Mouse (Mus musculus): ENCODE results near the gene Tln1. TPM values are rescaled to one million over a fixed set of nuclear protein-coding genes. Genes with fewer than 3 reads are reported as not detected.
"Not testable (repeated sequence)": the region's sequence is repeated elsewhere in the genome, so short reads cannot be mapped to it uniquely, and the experiment has no call there.

The Tln1 gene
- polyA plus RNA-seq, 1 experiment from 2014 or later: 73.9 TPM

- Histone ChIP-seq H3K27ac (no peak overlapping the region), H3K36me3 (peaks cover 11% of the 10 kb centered on the region; the same call in 1 of the 2 replicates), H3K9ac (peak overlapping the region; percentile 58; the same call in 1 of the 2 replicates), H3K9me3 (no peaks in the 10 kb centered on the region), H3K27me3 (no peaks in the 10 kb centered on the region), H3K4me3 (peak overlapping the region; percentile 56), H3K4me1 (peaks cover 27% of the 10 kb centered on the region), H3K4me2 (replicated peaks) (peak overlapping the region; percentile 59)
- ATAC-seq (ENCODE audit: insufficient number of reproducible peaks, insufficient read depth, low FRiP score, low TSS enrichment): no peak
- WGBS: 18% methylated on average over 8 of the region's 8 CpGs
These were observed 63.5 kb downstream of the Tln1 start for GRCm38 (mm10) chr4:43498983-43499382.

- Histone ChIP-seq H3K9me3 (no peaks in the 10 kb centered on the region), H3K4me2 (replicated peaks) (peak overlapping the region; percentile 59), H3K36me3 (peaks cover 11% of the 10 kb centered on the region; the same call in 1 of the 2 replicates), H3K4me1 (peaks cover 27% of the 10 kb centered on the region), H3K9ac (0 out of 2 replicates have a peak overlapping the region, but pooled peaks have one; percentile 20), H3K27ac (no peak overlapping the region), H3K4me3 (peak overlapping the region; percentile 56), H3K27me3 (no peaks in the 10 kb centered on the region)
- no peak for ATAC-seq (ENCODE audit: insufficient number of reproducible peaks, insufficient read depth, low FRiP score, low TSS enrichment)
- WGBS: 77% methylated on average over 4 of the region's 4 CpGs
These were observed 64.5 kb downstream of the Tln1 start for GRCm38 (mm10) chr4:43497946-43498345.

- no peak overlapping the region for H3K9ac ChIP-seq
- no peaks in the 10 kb centered on the region for H3K9me3 ChIP-seq
- no peak overlapping the region for H3K27ac ChIP-seq
- peaks cover 11% of the 10 kb centered on the region; the same call in 1 of the 2 replicates for H3K36me3 ChIP-seq
- WGBS: 93% methylated on average over 8 of the region's 8 CpGs
- ATAC-seq (ENCODE audit: insufficient number of reproducible peaks, insufficient read depth, low FRiP score, low TSS enrichment): no peak
- H3K27me3 ChIP-seq: no peaks in the 10 kb centered on the region
- no peak overlapping the region for H3K4me3 ChIP-seq
- peaks cover 27% of the 10 kb centered on the region for H3K4me1 ChIP-seq
- H3K4me2 ChIP-seq (replicated peaks): peak overlapping the region; percentile 59
These were observed 65.1 kb downstream of the Tln1 start for GRCm38 (mm10) chr4:43497405-43497804.

- Histone ChIP-seq H3K9me3 (no peaks in the 10 kb centered on the region), H3K4me2 (replicated peaks) (no peak overlapping the region), H3K4me1 (peaks cover 27% of the 10 kb centered on the region), H3K27ac (no peak overlapping the region), H3K27me3 (no peaks in the 10 kb centered on the region), H3K4me3 (no peak overlapping the region), H3K9ac (no peak overlapping the region), H3K36me3 (peaks cover 11% of the 10 kb centered on the region; the same call in 1 of the 2 replicates)
- WGBS: 67% methylated on average over 6 of the region's 6 CpGs
- no peak for ATAC-seq (ENCODE audit: insufficient number of reproducible peaks, insufficient read depth, low FRiP score, low TSS enrichment)
These were observed 65.9 kb downstream of the Tln1 start for GRCm38 (mm10) chr4:43496587-43496986.

GRCm38 (mm10) chr4:43493846-43494240 lies 68.6 kb downstream of the Tln1 start:
- Histone ChIP-seq H3K4me3 (peak overlapping the region; percentile 55), H3K9me3 (0 out of 2 replicates have a peak, but pooled peaks cover 3% of the 10 kb centered on the region), H3K4me1 (peaks cover 25% of the 10 kb centered on the region), H3K4me2 (replicated peaks) (peak overlapping the region; percentile 59), H3K9ac (peak overlapping the region; percentile 57), H3K27me3 (no peaks in the 10 kb centered on the region), H3K36me3 (peaks cover 11% of the 10 kb centered on the region; the same call in 1 of the 2 replicates), H3K27ac (peak overlapping the region; percentile 85)
- no peak for ATAC-seq (ENCODE audit: insufficient number of reproducible peaks, insufficient read depth, low FRiP score, low TSS enrichment)
- 3% methylated on average over 9 of the region's 9 CpGs for WGBS

GRCm38 (mm10) chr4:43493186-43493845 lies 69.2 kb downstream of the Tln1 start:
- Histone ChIP-seq H3K4me3 (peak overlapping the region; percentile 55), H3K27me3 (no peaks in the 10 kb centered on the region), H3K4me1 (peaks cover 20% of the 10 kb centered on the region), H3K36me3 (peaks cover 11% of the 10 kb centered on the region; the same call in 1 of the 2 replicates), H3K27ac (peak overlapping the region; percentile 85), H3K4me2 (replicated peaks) (peak overlapping the region; percentile 59), H3K9me3 (0 out of 2 replicates have a peak, but pooled peaks cover 3% of the 10 kb centered on the region), H3K9ac (peak overlapping the region; percentile 57)
- WGBS: under 1% methylated on average over 47 of the region's 47 CpGs
- peak; percentile 88 for ATAC-seq (ENCODE audit: insufficient number of reproducible peaks, insufficient read depth, low FRiP score, low TSS enrichment)

GRCm38 (mm10) chr4:43492821-43493185 lies 69.7 kb downstream of the Tln1 start, which contains the start of gene Ccdc107:
Gene Ccdc107, plus strand, starts transcription at chr4:43492900.
- 0 out of 2 replicates have a peak, but pooled peaks cover 3% of the 10 kb centered on the region for H3K9me3 ChIP-seq
- H3K4me2 ChIP-seq (replicated peaks): peak within 1 kb of the TSS; percentile 59
- H3K4me3 ChIP-seq: peak within 1 kb of the TSS; percentile 55
- peaks cover 14% of the 10 kb centered on the region; the same call in 1 of the 2 replicates for H3K4me1 ChIP-seq
- peak; percentile 97 for ATAC-seq (ENCODE audit: insufficient number of reproducible peaks, insufficient read depth, low FRiP score, low TSS enrichment)
- peak within 1 kb of the TSS; percentile 85 for H3K27ac ChIP-seq
- H3K9ac ChIP-seq: peak within 1 kb of the TSS; percentile 57
- H3K27me3 ChIP-seq: no peaks in the 10 kb centered on the region
- under 1% methylated on average over 25 of the region's 25 CpGs for WGBS
- H3K36me3 ChIP-seq: peaks cover 11% of the 10 kb centered on the region; the same call in 1 of the 2 replicates

- Histone ChIP-seq H3K4me1 (peaks cover 9% of the 10 kb centered on the region; the same call in 1 of the 2 replicates), H3K27ac (peak overlapping the region; percentile 55; the same call in 1 of the 2 replicates), H3K9ac (no peak overlapping the region), H3K36me3 (peaks cover 11% of the 10 kb centered on the region; the same call in 1 of the 2 replicates), H3K9me3 (0 out of 2 replicates have a peak, but pooled peaks cover 3% of the 10 kb centered on the region), H3K4me2 (replicated peaks) (peak overlapping the region; percentile 59), H3K27me3 (no peaks in the 10 kb centered on the region), H3K4me3 (peak overlapping the region; percentile 55; the same call in 1 of the 2 replicates)
- ATAC-seq (ENCODE audit: insufficient number of reproducible peaks, insufficient read depth, low FRiP score, low TSS enrichment): no peak
- WGBS: 47% methylated on average over 12 of the region's 12 CpGs
These were observed 70.2 kb downstream of the Tln1 start for GRCm38 (mm10) chr4:43492101-43492820.

- Histone ChIP-seq H3K4me1 (peaks cover 9% of the 10 kb centered on the region; the same call in 1 of the 2 replicates), H3K27me3 (no peaks in the 10 kb centered on the region), H3K4me2 (replicated peaks) (no peak overlapping the region), H3K9me3 (0 out of 2 replicates have a peak, but pooled peaks cover 3% of the 10 kb centered on the region), H3K4me3 (no peak overlapping the region), H3K27ac (no peak overlapping the region), H3K36me3 (0 out of 2 replicates have a peak, but pooled peaks cover 3% of the 10 kb centered on the region), H3K9ac (no peak overlapping the region)
- no peak for ATAC-seq (ENCODE audit: insufficient number of reproducible peaks, insufficient read depth, low FRiP score, low TSS enrichment)
- 87% methylated on average over 5 of the region's 5 CpGs for WGBS
These were observed 71.7 kb downstream of the Tln1 start for GRCm38 (mm10) chr4:43490801-43491200.

GRCm38 (mm10) chr4:43489611-43490010 lies 72.9 kb downstream of the Tln1 start:
- H3K4me2 ChIP-seq (replicated peaks): no peak overlapping the region
- 0 out of 2 replicates have a peak, but pooled peaks cover 3% of the 10 kb centered on the region for H3K9me3 ChIP-seq
- ATAC-seq (ENCODE audit: insufficient number of reproducible peaks, insufficient read depth, low FRiP score, low TSS enrichment): no peak
- no peaks in the 10 kb centered on the region for H3K36me3 ChIP-seq
- peaks cover 4% of the 10 kb centered on the region; the same call in 1 of the 2 replicates for H3K4me1 ChIP-seq
- H3K4me3 ChIP-seq: no peak overlapping the region
- H3K9ac ChIP-seq: no peak overlapping the region
- no peak overlapping the region for H3K27ac ChIP-seq
- WGBS: 89% methylated on average over 3 of the region's 3 CpGs
- H3K27me3 ChIP-seq: no peaks in the 10 kb centered on the region

- H3K9me3 ChIP-seq; H3K9ac ChIP-seq; H3K4me1 ChIP-seq; H3K27ac ChIP-seq; H3K36me3 ChIP-seq; ATAC-seq (ENCODE audit: insufficient number of reproducible peaks, insufficient read depth, low FRiP score, low TSS enrichment); H3K27me3 ChIP-seq; H3K4me2 ChIP-seq (replicated peaks); H3K4me3 ChIP-seq: not testable (repeated sequence)
- WGBS: 85% methylated on average over 5 of the region's 5 CpGs
These were observed 76.8 kb downstream of the Tln1 start for GRCm38 (mm10) chr4:43485666-43486065.

Measured in embryonic facial prominence, embryonic 12.5 days (tissue).